Mouse (Mus musculus) neural tube, embryonic 14.5 days (tissue): ENCODE results near the gene Ntn5. TPM values are rescaled to one million over a fixed set of nuclear protein-coding genes. Genes with fewer than 3 reads are reported as not detected.
A peak's percentile ranks its signal among the peaks of the same experiment; 100 is the strongest.

Experiments
- ATAC-seq: fragments of 200-750 bp; cut with Nextera tagmentation; 2 replicates; pipeline ENCODE4 v1.8.0; 2017; ENCODE audit warnings: low read depth, mild to moderate bottlenecking, moderate TSS enrichment, moderate library complexity
- H3K27ac ChIP-seq: fragments of 300-500 bp; sonication (generic); 2 replicates; pipeline ENCODE4 v1.5.1; 2014; ENCODE audit warnings: low read depth, mild to moderate bottlenecking, control low read depth, low read length, moderate library complexity, mixed read lengths
- H3K27me3 ChIP-seq: fragments of 300-500 bp; sonication (generic); 2 replicates; pipeline ENCODE4 v1.6.1; 2014; ENCODE audit warnings: low read length; ENCODE audit not compliant: control insufficient read depth, insufficient read depth
- H3K36me3 ChIP-seq: fragments of 300-500 bp; sonication (generic); 2 replicates; pipeline ENCODE4 v1.6.1; 2014; ENCODE audit warnings: low read length, mixed read lengths; ENCODE audit not compliant: control insufficient read depth, insufficient read depth
- H3K4me1 ChIP-seq: fragments of 300-500 bp; sonication (generic); 2 replicates; pipeline ENCODE4 v1.6.1; 2014; ENCODE audit warnings: low read length; ENCODE audit not compliant: control insufficient read depth, insufficient read depth
- H3K4me2 ChIP-seq: fragments of 300-500 bp; sonication (generic); 2 replicates; pipeline ENCODE4 v1.6.1; 2014; ENCODE audit warnings: mild to moderate bottlenecking, low read depth, low read length, control low read depth
- H3K4me3 ChIP-seq: fragments of 300-500 bp; sonication (generic); 2 replicates; pipeline ENCODE4 v1.5.1; 2014; ENCODE audit warnings: low read depth, low read length, control low read depth, mixed read lengths
- H3K9ac ChIP-seq: fragments of 300-500 bp; sonication (generic); replicated peaks from 2 replicates; pipeline ENCODE4 v1.6.1; 2014; ENCODE audit warnings: low read depth, mild to moderate bottlenecking, control low read depth, low read length, mixed read lengths
- H3K9me3 ChIP-seq: fragments of 300-500 bp; sonication (generic); 2 replicates; pipeline ENCODE4 v1.6.1; 2016; ENCODE audit warnings: low read length; ENCODE audit not compliant: control insufficient read depth
- WGBS: fragments of 180-500 bp; shearing (Covaris S2); extraction: QIAGEN DNeasy Blood & Tissue Kit; methylation state at CpG from one replicate; pipeline ENCODE4 v1.1.7; 2014; 5-methylcytosine and 5-hydroxymethylcytosine counted together
- polyA plus RNA-seq: library from polyadenylated mRNA; unstranded; fragments of >200 nt; fragmentation: Nextera tagmentation; extraction: Ambion mirVana; gene quantifications from 2 replicates; pipeline ENCODE4 v1.2.1, GENCODE M21; 2014

Ntn5 gene
- polyA plus RNA-seq, 1 experiment from 2014 or later: not detected

- no peak overlapping the region for H3K4me2 ChIP-seq
- H3K36me3 ChIP-seq: no peaks in the 10 kb centered on the region
- H3K27ac ChIP-seq: no peak overlapping the region
- ATAC-seq: no peak
- no peak overlapping the region for H3K4me3 ChIP-seq
- WGBS: 78% methylated on average over 11 of the region's 11 CpGs
- no peaks in the 10 kb centered on the region for H3K9me3 ChIP-seq
- no peaks in the 10 kb centered on the region for H3K27me3 ChIP-seq
- no peaks in the 10 kb centered on the region for H3K4me1 ChIP-seq
- H3K9ac ChIP-seq: no peak overlapping the region
Measured at GRCm38 (mm10) chr7:45689800-45690199, 6.0 kb downstream of the Ntn5 start.

DNA sequence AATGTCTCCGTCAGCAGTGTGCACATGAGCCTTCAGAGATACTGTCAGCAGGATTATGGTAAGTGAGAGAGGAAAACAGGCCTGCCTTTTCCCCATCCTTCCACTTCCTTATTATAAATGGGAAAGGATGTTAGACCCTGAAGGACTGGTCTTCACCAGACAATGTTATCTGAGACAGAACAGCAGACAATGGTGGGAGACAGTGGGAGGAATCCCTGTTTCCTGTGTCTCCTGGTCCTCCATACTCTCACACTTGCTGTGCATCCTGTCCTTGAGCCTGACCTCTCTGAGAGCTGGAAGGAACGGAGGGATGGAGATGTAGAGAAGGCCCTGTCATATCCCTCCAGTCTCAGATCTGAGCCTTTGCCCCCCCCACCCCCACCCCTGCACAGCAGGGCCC is 8.5 kb downstream of the Ntn5 start:
- no peaks in the 10 kb centered on the region for H3K27me3 ChIP-seq
- no peaks in the 10 kb centered on the region for H3K4me1 ChIP-seq
- H3K4me3 ChIP-seq: no peak overlapping the region
- H3K9ac ChIP-seq: no peak overlapping the region
- no peak for ATAC-seq
- WGBS: 81% methylated on average over 2 of the region's 2 CpGs
- no peaks in the 10 kb centered on the region for H3K36me3 ChIP-seq
- H3K4me2 ChIP-seq: no peak overlapping the region
- no peaks in the 10 kb centered on the region for H3K9me3 ChIP-seq
- H3K27ac ChIP-seq: no peak overlapping the region

GRCm38 (mm10) chr7:45693921-45694591 is 10.2 kb downstream of the Ntn5 start, which contains the start of gene Sec1:
Sec1 (minus strand) TSS chr7:45694402.
- Histone ChIP-seq H3K9me3 (no peaks in the 10 kb centered on the region), H3K4me1 (no peaks in the 10 kb centered on the region), H3K9ac (no peak within 1 kb of the TSS), H3K4me2 (no peak within 1 kb of the TSS), H3K27me3 (0 out of 2 replicates have a peak, but pooled peaks cover 3% of the 10 kb centered on the region), H3K27ac (no peak within 1 kb of the TSS), H3K4me3 (no peak within 1 kb of the TSS), H3K36me3 (no peaks in the 10 kb centered on the region)
- ATAC-seq: peak; percentile 19; the same call in 1 of the 2 replicates
- WGBS: 90% methylated on average over 50 of the region's 50 CpGs

GRCm38 (mm10) chr7:45695098-45695497 is 11.3 kb downstream of the Ntn5 start:
- no peak for ATAC-seq
- WGBS: 2% methylated on average over 6 of the region's 6 CpGs
- Histone ChIP-seq H3K27ac (no peak overlapping the region), H3K4me3 (no peak overlapping the region), H3K4me1 (0 out of 2 replicates have a peak, but pooled peaks cover under 1% of the 10 kb centered on the region), H3K9ac (no peak overlapping the region), H3K27me3 (peaks cover 7% of the 10 kb centered on the region; the same call in 1 of the 2 replicates), H3K9me3 (no peaks in the 10 kb centered on the region), H3K4me2 (no peak overlapping the region), H3K36me3 (no peaks in the 10 kb centered on the region)

DNA sequence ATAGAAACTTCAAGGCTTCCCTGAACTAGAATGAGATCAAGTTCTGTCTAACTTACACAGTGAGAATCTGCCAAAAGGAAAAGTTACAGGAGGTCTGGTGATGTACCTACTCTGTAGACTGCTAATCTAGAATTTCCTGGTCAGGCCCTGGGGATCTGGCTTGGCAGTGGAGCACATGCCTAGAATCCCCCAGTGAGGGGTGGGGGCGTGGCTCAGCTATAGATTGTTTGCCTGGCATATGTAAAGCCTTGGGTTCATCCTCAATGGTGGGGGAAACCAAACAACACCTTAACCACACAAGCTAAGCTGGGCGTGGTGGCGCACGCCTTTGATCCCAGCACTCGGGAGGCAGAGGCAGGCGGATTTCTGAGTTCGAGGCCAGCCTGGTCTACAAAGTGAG is 14.1 kb downstream of the Ntn5 start:
- H3K27ac ChIP-seq: no peak overlapping the region
- H3K4me3 ChIP-seq: no peak overlapping the region
- H3K9ac ChIP-seq: no peak overlapping the region
- H3K36me3 ChIP-seq: no peaks in the 10 kb centered on the region
- H3K9me3 ChIP-seq: no peaks in the 10 kb centered on the region
- 0 out of 2 replicates have a peak, but pooled peaks cover 4% of the 10 kb centered on the region for H3K4me1 ChIP-seq
- peaks cover 7% of the 10 kb centered on the region; the same call in 1 of the 2 replicates for H3K27me3 ChIP-seq
- H3K4me2 ChIP-seq: no peak overlapping the region
- ATAC-seq: no peak
- 80% methylated on average over 7 of the region's 7 CpGs for WGBS

GRCm38 (mm10) chr7:45699523-45700141 is 15.8 kb downstream of the Ntn5 start, which contains the start of gene Car11:
Car11 (plus strand) TSS chr7:45699843.
- 2% methylated on average over 35 of the region's 36 CpGs for WGBS
- Histone ChIP-seq H3K9me3 (no peaks in the 10 kb centered on the region), H3K4me2 (peak within 1 kb of the TSS; percentile 85), H3K36me3 (no peaks in the 10 kb centered on the region), H3K4me1 (peaks cover 10% of the 10 kb centered on the region; the same call in 1 of the 2 replicates), H3K27me3 (peaks cover 7% of the 10 kb centered on the region; the same call in 1 of the 2 replicates), H3K9ac (peak within 1 kb of the TSS; percentile 67), H3K4me3 (peak within 1 kb of the TSS; percentile 46), H3K27ac (peak within 1 kb of the TSS; percentile 70)
- ATAC-seq: no peak

GRCm38 (mm10) chr7:45700301-45701015 is 16.6 kb downstream of the Ntn5 start:
- Histone ChIP-seq H3K4me3 (peak overlapping the region; percentile 46), H3K27me3 (peaks cover 7% of the 10 kb centered on the region; the same call in 1 of the 2 replicates), H3K9me3 (no peaks in the 10 kb centered on the region), H3K4me2 (peak overlapping the region; percentile 85), H3K27ac (peak overlapping the region; percentile 70), H3K9ac (peak overlapping the region; percentile 67), H3K4me1 (peaks cover 11% of the 10 kb centered on the region; the same call in 1 of the 2 replicates), H3K36me3 (no peaks in the 10 kb centered on the region)
- ATAC-seq: peak; percentile 3; the same call in 1 of the 2 replicates
- WGBS: under 1% methylated on average over 20 of the region's 20 CpGs

DNA sequence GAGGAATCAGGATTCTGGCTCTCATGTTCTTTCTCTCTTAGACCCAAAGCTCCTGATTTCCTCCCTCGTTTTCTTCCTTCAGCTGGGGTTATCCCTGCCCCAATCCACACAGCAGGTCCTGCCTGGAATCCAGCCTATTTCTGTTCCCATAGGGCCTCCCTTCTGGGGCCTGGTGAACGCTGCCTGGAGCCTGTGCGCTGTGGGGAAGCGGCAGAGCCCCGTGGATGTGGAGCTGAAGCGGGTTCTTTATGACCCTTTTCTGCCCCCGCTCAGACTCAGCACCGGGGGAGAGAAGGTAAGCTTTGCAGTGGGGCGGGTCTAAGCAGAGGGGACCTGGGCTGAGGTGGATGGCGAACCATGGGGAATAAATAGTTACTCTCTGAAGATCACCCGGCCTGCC is 17.2 kb downstream of the Ntn5 start:
- 24% methylated on average over 11 of the region's 11 CpGs for WGBS
- H3K27ac ChIP-seq: peak overlapping the region; percentile 30; the same call in 1 of the 2 replicates
- no peaks in the 10 kb centered on the region for H3K36me3 ChIP-seq

More for the DNA sequence above, 17.2 kb downstream of the Ntn5 start:
- H3K27me3 ChIP-seq: peaks cover 7% of the 10 kb centered on the region; the same call in 1 of the 2 replicates
- H3K4me3 ChIP-seq: peak overlapping the region; percentile 22
- peak overlapping the region; percentile 30; the same call in 1 of the 2 replicates for H3K9ac ChIP-seq
- H3K4me1 ChIP-seq: peaks cover 17% of the 10 kb centered on the region
- H3K9me3 ChIP-seq: no peaks in the 10 kb centered on the region
- H3K4me2 ChIP-seq: peak overlapping the region; percentile 85
- ATAC-seq: no peak
